Mouse (Mus musculus) hindbrain, embryonic 13.5 days (tissue): ENCODE measurements at regions not wholly inside any gene's neighbourhood (a gene's known extent, or its start where the extent isn't known, plus 50 kb on each side); places are given as distances from the start of the nearest gene placed in this dataset.
A peak's percentile ranks its signal among the peaks of the same experiment; 100 is the strongest.
"Not testable (repeated sequence)": the region's sequence is repeated elsewhere in the genome, so short reads cannot be mapped to it uniquely, and the experiment has no call there.

Experiments used
- ATAC-seq: fragments of 200-750 bp; cut with Nextera tagmentation; 2 replicates; pipeline ENCODE4 v1.8.0; 2017; ENCODE audit warnings: moderate TSS enrichment; ENCODE audit not compliant: low FRiP score
- H3K27ac ChIP-seq: fragments of 300-500 bp; sonication (generic); 2 replicates; pipeline ENCODE4 v1.5.1; 2015; ENCODE audit warnings: inconsistent platforms, mild to moderate bottlenecking, moderate library complexity
- H3K27me3 ChIP-seq: fragments of 300-500 bp; sonication (generic); 2 replicates; pipeline ENCODE4 v1.6.1; 2015; ENCODE audit warnings: mild to moderate bottlenecking, inconsistent platforms
- H3K36me3 ChIP-seq: fragments of 300-500 bp; sonication (generic); 2 replicates; pipeline ENCODE4 v1.6.1; 2015; ENCODE audit warnings: mild to moderate bottlenecking, inconsistent platforms
- H3K4me1 ChIP-seq: fragments of 300-500 bp; sonication (generic); replicated peaks from 2 replicates; pipeline ENCODE4 v1.6.1; 2015; ENCODE audit warnings: inconsistent platforms
- H3K4me2 ChIP-seq: fragments of 300-500 bp; sonication (generic); 2 replicates; pipeline ENCODE4 v1.6.1; 2015; ENCODE audit warnings: inconsistent platforms, mild to moderate bottlenecking, moderate library complexity
- H3K4me3 ChIP-seq: fragments of 300-500 bp; sonication (generic); 2 replicates; pipeline ENCODE4 v1.5.1; 2015; ENCODE audit warnings: mild to moderate bottlenecking, inconsistent platforms
- H3K9ac ChIP-seq: fragments of 300-500 bp; sonication (generic); 2 replicates; pipeline ENCODE4 v1.6.1; 2015; ENCODE audit warnings: mild to moderate bottlenecking, inconsistent platforms
- H3K9me3 ChIP-seq: fragments of 300-500 bp; sonication (generic); 2 replicates; pipeline ENCODE4 v1.6.1; 2016; ENCODE audit warnings: inconsistent platforms
- WGBS: fragments of 180-500 bp; shearing (Covaris S2); methylation state at CpG from one replicate; pipeline ENCODE4 v1.1.7; 2015; 5-methylcytosine and 5-hydroxymethylcytosine counted together

- WGBS = no CpG with 5 or more reads among the region's 44 CpGs
- ATAC-seq, H3K27ac ChIP-seq: not testable (repeated sequence)
These were observed 128.1 kb downstream of the 9030624G23Rik start for GRCm38 (mm10) chr12:23968968-23969367.

More at GRCm38 (mm10) chr12:23968968-23969367, 128.1 kb downstream of the 9030624G23Rik start:
- not testable (repeated sequence) for H3K9ac ChIP-seq, H3K36me3 ChIP-seq, H3K4me1 ChIP-seq, H3K4me2 ChIP-seq, H3K9me3 ChIP-seq, H3K27me3 ChIP-seq
- peak overlapping the region; percentile 33 for H3K4me3 ChIP-seq
